Mouse (Mus musculus): ENCODE results near the gene Fam151a.
"Not testable (repeated sequence)": the region's sequence is repeated elsewhere in the genome, so short reads cannot be mapped to it uniquely, and the experiment has no call there.

Gene Fam151a

DNA sequence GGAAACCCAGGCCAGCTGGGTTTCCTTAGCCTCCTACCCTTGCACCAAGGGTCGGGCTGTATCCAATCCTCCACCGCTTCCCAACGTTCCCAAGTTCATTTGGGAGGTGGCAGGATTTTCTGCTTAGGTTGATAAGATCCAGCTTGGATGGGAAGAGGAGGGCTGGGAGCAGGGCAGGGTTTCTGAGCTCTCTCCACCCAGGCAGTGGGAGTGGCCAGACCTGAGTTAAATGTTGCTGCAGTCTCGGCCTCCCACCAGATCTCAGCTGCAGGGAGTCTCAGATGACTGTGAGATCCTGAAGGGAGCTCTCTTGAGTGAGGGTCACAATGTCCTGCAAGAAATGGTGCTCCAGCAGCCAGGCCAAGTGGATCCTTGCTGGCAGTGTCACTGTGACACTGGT, at the start of gene Fam151a:
TSS of gene Fam151a (plus strand) at position 254 of the 400 bp plus-strand sequence.
- no peak for DNase-seq (ENCODE audit: low spot score in 2 of 2)

DNA sequence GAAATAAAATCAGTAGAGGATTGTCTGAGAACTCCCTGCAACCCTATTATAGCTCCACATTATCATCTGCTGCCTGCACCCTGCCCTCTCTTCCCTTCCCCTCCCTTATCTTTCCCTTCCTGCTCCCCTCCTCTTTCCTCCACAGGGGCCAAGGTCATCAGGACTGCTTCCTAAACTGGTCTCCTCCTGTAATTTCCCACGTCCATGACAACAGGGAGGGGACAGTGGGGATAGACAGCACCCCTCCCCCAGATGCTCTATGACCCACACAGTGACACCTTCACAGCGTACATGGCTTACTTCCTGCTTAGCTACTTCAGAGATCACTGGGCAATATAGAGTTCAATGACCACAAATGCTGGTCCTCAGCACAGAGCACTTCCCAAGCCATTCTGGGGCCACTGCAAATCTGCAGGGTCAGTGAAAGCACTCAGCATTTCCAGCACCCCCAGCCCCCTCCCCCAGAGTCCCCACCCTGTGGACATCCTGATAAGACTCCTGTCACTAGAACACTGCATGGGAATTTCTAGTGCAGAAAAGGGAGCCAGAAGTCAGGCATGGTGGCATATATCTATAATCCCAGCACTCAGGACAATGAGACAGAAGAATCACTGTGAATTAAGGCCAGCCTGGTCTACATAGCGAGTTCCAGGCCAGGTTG, 44.9 kb upstream of the Fam151a start:
- no peak for DNase-seq (ENCODE audit: low spot score in 2 of 2)

DNA sequence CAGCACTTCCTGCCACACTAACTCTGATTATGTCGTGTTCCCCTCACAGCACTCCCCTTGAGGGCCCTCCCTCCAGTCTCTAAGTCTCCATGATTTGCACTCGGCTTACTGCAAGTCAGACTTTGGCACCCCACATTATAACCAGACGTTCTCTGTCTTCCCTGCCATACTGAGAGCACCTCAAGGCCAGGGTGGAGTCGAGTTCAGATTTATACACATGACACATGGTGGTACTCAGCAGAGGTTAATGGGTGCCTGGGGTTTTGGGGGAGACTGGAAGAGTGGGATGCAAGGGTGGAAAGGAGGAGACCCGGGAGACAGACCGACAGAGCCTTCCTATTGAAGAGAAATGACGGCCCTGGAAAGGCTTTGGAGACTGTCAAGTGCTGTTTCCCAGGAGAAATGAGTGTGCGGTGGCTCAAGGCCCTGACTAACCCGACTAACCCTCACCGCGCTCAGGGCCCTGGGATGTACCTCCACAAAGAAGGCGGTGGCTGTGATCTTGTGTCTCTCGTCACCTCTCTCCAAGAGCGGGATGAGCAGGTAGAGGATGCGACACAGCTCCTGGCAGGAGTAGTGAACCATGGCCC, 39.8 kb upstream of the Fam151a start:
- no peak for DNase-seq (ENCODE audit: low spot score in 2 of 2)

DNA sequence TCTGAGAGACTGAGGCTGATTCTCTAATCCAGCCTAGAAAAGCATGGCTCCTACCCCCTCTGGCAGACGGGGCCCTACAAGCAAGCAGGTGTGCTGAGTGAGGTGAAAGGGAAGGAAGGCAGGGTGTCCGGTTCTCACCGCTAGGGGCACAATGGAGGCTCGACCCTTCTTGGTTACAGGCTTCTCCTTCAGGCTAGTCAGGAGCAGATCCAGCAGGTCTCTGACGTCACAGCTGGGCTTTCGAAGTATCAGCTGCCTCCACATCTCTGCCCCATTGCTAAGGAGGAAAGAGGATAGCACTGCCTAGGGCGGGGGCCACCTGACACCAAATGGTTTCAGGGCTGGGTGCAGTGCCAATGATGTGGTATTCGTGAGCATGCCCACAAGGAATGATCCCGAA, 33.7 kb upstream of the Fam151a start:
- no peak for DNase-seq (ENCODE audit: low spot score in 2 of 2)

DNA sequence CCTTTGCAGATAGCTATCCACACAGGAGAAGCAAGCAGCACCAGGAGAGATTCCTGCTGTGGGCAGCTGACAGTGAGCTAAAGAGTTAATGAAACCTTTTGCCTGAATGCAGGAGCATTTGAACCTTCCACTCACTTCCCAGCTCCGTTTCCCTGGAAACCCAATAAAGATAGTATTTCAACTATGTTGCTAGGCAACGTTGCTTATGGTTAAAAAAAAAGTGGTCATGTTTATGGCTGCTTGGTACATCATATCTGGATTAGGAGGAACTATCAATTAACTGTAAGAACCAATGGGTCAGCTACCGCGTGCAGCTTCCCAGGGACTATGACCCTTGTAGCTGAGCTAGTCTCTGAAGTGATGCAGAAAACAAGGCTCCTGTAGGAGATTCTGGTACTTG, 32.9 kb upstream of the Fam151a start:
- DNase-seq (ENCODE audit: low spot score in 2 of 2): no peak

DNA sequence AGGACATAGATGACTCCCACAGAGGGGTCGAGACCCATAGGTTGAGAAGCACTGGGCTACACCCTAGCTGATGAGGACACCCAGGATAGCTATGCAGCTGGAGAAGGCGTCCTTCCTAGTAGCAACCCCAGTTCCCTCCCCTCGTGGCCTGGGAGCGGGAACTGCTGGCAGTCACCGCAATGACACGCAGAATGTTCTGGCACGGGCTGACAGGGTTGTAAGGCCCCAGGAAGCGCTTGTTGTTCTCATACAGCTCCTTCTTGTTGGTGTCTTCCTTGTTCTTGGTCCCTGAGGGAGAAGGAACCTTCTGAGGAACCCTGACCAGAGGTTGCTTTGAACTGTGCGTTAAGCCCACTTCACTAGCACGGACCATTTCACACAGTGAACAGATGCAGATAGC, 29.7 kb upstream of the Fam151a start:
- DNase-seq (ENCODE audit: low spot score in 2 of 2): no peak

DNA sequence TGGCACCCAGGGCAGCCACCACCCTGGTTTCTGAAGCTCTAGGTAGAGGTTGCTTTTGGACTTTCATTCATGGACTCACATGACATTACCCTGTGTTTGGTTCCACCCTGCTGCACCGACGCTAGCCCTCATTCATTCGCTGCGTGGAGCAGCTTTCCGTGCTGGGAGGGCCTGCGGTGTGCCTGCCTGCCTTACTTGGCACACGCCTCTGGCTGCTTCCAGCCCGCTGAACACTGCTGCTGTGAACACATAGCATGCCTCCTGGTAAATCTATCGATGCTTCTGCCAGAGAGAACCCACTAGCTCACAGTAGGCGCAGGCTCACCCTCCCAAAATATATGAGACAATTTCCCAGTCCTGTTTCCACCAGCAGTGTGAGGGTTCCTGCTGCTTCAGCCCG, 29.3 kb upstream of the Fam151a start:
- DNase-seq (ENCODE audit: low spot score in 2 of 2): no peak

DNA sequence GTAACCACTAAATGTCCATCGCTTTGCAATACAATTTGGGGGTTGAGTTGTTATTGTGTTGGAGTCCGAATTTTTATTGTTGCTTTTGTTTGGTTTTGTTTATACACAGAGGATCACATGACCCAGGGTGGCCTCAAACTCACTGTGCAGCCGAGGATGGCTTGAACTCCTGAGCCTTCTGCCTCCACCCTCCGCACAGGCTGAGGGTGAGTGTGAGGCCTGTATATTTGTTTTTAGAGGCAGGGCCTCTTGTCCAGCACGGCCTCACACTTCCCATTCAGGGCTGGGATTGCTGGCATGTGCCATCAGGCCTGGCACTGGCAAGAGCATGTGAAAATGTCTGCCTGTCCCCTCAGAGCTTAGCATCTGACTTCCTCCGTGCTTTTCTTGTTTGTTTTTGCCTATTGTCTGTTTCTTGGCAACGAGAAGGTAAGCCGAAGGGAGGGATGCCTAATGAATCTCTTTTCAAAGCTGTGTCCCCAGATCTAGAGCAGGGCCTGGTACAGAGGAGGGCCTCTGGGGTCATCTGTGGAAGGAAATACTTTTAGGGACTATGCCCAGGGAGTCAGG, 28.5 kb upstream of the Fam151a start:
- DNase-seq (ENCODE audit: low spot score in 2 of 2): no peak

DNA sequence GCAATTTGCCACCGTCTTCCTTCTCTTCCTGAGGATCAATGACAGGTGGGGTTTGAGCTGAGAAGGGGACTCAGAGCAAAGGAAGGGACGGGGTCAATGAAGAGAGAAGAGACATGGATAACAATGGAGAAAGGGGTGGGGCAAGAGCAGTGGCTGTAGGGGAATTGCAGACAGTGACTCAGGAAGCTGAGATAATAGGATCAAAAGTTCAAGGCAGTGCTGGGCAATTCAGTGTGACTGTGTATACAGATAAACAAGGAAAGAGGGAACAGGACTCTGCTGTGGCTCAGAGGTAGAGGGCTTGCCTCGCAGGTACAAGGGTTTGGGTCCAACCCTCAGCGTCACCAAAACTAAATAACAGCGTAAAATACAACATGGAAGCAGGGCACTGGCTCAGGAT, 25.7 kb upstream of the Fam151a start:
- DNase-seq (ENCODE audit: low spot score in 2 of 2): no peak

DNA sequence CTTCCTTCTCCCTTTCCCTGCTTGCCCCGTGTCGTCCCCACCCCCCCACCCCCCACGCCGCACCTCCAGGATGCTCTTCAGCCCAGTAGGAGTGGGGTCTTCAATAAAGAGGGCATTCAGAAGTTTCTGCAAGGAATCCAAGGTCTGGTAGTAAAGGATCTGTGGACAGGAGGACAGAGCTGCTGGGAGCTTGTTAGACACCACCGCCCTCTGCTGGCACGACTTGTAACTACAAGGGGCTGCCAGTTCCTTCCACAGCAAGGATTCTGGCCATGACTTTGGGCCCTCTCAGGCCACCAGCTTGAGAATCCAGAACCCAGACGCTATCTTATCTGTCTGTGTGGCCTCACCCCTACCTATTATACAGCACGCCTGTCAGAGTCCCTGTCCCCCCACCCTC, 25.3 kb upstream of the Fam151a start:
- peak; percentile 37 to 63 for DNase-seq (ENCODE audit: low spot score in 2 of 2)

DNA sequence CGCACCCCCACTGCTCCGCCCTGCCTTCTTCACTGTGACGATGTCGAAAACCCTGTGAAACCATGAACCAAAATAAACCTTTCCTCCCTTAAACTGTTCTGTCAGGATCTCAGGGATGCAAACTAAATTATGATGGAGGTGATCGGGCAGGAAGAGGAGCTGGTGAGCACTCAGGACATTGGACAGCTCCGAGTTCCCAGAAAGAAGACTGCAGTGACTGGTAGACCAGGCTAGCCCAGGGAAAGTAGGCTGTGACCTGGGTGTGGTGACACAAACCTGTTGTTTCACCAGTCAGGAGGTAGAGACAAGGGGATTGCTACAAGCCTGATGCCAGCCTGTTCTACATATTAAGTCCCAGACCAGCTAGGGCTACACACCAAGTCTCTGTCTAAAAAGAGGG, 20.1 kb upstream of the Fam151a start:
- no peak for DNase-seq (ENCODE audit: low spot score in 2 of 2)

DNA sequence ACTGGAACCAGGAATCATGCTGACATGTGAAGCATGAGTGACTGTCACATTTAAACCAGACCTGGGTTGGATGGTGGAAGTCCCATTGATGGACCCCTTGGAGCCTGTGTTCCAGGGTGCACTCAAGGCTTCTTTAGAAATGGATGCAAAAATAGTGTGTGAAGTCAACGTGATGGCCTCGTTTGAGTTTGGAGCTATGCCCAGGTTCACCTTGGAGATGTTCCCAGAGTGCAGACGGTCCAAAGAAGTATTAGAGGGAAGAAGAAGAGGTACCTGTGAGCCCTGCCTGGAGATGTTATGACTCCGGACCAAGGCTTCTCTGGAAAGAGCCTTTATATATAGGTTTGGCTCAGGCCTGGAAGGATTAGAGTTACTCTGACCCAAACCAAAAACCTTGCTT, 13.1 kb upstream of the Fam151a start:
- DNase-seq (ENCODE audit: low spot score in 2 of 2): no peak

DNA sequence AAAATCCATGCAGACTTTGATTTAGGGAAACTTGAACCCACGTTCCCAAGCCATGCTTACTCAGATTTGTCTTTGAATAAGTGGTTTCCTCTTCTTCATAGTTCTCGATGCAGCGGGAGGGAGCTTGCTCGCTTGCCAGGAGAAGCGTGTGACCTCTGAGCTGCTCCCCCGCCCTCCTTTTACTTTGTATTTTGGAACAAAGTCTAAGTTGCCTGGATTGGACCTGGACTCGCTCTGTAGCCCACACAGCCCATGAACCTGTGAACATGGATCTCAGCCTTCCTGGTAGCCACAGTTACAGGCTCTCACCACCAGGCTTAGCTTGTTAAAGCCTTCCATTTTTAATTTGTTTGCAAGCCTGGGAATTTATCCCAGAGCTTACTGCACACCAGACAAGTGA, 2.9 kb upstream of the Fam151a start, which contains the start of gene Mroh7:
TSS of gene Mroh7 (minus strand) at position 112 of the 400 bp plus-strand sequence.
- DNase-seq (ENCODE audit: low spot score in 2 of 2): no peak

DNA sequence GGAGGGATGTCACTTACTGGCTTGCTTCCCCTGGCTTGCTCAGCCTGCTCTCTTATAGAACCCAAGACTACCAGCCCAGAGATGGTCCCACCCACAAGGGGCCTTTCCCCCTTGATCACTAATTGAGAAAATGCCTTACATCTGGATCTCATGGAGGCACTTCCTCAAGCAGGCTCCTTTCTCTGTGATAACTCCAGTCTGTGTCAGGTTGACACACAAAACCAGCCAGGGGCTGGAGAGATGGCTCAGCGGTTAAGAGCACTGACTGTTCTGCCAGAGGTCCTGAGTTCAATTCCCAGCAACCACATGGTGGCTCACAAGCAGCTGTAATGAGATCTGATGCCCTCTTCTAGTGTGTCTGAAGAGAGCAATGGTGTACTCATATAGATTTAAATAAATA, 3.2 kb downstream of the Fam151a start:
- DNase-seq (ENCODE audit: low spot score in 2 of 2): not testable (repeated sequence)

DNA sequence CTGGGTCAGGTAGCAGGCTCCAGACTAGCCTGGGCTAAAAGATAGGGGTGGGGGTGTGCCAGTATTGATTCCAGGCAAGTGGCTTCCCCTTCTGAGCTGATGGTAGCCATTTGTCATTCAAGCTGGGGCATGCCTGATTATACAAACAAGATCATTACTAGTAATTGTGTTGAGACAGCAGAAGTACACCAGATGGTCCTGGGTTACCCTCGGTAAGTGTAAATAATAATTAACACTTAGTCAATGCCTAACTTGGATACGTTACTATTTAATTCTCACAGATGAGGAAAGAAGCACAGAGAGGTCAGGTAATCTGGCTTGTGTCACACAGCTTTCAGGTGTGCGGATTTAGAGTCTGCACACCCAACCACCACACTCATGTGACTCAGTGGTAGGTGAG, 4.2 kb downstream of the Fam151a start:
- no peak for DNase-seq (ENCODE audit: low spot score in 2 of 2)

DNA sequence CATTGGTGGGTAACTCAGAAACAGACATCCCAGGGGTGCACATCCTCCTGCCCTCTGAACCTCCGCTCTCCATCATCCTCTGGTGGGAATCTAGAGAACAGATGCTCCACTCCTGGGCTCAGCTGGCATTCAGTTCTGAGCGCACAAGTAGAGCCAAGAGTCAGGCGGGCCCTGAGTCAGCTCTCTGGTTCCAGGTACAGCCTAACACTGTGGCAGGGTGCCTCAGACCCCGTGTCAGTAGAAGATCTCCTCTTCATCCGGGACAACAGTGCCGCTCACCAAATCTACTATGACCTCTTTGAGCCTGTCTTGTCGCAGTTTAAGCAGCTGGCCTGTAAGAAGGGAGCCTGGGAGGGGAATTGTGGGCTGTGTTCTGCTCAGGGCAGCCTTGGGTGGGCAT, 12.2 kb downstream of the Fam151a start:
- DNase-seq (ENCODE audit: low spot score in 2 of 2): peak in 1 of 2 experiments; percentile 13

DNA sequence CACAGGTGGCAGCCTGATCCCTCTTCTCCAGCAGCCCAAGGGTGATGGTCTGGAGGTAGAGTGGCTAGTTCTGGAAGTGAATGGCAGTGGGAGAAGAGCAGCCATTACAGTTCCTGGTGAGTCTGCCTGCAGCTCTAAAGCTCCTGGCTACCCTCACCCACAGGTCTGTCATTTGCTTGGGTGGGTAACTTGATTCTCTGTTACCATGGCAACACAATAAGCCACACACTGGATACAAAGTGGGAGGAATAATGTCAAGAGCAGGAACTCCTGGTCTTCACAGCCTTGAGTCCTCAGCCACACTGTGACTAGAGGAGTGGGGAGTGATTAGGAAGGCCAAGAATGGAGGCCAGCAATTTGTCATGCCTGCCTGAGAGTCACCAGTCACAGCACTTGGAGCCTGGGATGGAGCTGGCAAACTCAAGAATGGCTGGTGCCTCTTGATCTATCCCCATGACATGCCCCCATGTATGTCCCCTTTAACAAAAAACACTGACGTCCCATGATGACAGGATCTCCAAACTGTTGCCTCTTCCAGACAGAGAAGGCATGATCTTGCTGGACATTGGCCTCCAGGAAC, 13.4 kb downstream of the Fam151a start:
- DNase-seq (ENCODE audit: low spot score in 2 of 2): no peak

DNA sequence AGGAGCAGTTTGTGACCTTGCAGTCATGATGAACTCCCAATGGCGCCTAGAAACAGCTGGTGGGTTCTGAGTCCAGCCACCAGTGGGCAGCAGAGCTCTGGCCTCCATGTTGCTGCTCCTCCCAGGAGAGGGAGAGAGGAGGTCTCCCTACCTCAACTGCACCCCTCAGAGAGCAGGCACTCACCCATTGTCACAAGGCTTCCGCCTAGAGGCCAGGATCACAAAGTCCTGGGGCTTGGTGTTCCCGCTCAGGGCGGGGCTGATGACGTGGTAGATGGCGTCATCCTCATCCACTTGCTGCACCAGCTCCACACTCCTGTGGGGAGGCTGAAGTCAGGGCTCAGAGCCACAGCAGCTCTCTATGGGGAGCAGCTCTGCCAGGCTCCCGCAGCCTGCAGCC, 16.0 kb downstream of the Fam151a start:
- peak; percentile 43 to 48 for DNase-seq (ENCODE audit: low spot score in 2 of 2)

DNA sequence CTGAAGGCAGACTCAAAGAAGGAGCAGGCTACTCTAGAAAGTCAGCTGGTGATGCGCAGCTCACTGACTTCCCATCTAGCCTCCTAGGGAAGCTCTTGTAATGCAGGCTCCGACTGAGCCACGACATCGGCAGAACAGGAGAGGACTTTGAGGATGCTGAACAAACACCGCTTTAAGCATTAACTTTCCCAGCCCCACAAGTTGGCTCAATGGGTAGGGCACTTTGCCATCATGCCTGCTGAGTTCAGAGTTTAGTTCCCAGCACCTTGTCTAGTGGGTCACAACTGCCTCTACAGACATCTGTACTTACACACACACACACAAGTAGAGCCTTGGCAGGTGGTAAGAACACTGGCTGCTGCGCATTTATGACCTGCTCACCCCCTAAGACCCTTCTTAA, 18.0 kb downstream of the Fam151a start:
- no peak for DNase-seq (ENCODE audit: low spot score in 2 of 2)

DNA sequence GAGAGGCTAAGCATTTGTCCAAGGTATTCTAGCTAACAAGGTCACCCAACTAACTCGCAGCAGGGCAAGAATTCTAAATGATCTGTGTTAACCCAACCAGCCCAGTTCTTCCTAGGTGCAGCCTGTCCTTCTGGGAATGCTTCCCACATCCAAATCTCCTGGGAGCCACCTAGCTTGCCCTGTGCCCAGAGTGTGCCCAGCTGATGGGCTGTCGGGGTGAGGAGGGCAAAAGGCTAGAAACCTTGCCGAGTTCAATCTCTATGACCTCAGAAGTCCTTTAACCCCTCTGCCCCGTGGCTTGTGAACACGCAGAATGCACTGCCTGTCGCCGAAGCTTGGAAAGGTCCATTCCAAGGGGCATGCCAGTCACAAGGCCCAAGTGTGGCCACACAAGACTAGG, 30.5 kb downstream of the Fam151a start:
- no peak for DNase-seq (ENCODE audit: low spot score in 2 of 2)

DNA sequence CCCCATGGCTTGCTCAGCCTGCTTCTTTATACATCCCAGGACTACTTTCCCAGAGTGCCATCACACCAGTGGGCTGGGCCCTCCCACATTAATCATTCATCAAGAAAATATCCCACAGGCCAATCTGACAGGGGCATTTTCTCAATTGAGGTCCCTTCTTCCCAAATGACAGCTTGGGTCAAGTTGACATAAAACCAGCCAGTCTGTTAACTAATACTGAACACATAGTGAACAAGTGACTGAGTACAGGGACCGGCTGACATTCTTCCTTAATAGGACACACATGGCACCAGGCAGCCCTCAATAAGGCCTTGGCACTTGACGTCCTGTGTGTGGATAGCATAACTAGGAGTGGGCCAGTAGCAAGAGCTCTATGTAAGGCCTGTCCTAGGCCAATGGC, 35.6 kb downstream of the Fam151a start:
- DNase-seq (ENCODE audit: low spot score in 2 of 2): no peak

DNA sequence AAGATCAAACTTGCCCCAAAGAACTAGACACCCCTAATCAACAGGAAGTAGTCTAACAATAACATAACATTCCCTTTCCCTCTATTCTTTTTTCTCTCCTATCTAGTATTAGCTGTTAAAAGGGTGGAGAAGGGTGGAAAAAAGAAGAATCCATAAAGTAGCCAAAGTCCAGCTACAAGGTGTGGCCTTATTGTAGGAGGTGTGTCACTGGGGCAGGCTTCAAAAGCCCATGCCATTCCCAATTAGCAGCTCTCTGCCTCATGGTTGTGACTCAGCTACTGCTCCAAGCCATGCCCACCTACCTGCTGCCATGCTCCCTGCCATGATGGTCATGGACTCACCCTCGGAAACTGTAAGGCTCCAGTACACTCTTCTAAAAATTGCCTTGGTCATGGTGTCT, 38.9 kb downstream of the Fam151a start:
- no peak for DNase-seq (ENCODE audit: low spot score in 2 of 2)

DNA sequence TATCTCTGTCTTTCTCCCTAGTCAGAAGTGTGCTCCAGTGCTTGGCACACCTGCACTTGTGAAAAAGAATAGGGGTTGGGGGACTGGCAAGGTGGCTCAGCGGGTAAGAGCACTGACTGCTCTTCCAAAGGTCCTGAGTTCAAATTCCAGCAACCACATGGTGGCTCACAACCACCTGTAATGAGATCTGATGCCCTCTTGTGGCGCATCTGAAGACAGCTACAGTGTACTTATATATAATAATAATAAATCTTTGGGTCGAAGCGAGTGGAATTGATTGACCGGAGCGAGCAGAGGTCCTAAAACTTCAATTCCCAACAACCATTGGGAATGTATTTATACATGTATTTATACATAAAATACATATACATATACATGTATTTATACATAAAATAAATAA, 42.1 kb downstream of the Fam151a start:
- DNase-seq (ENCODE audit: low spot score in 2 of 2): not testable (repeated sequence)
